Mouse (Mus musculus) right cerebral cortex, postnatal 36 days (tissue): Measurements from ENCODE around the gene Actr1a.

ENCODE experiments used
- DNase-seq, 2 experiments: peaks; one replicate each; pipeline ENCODE4 v3.0.0; 2022; ENCODE audit warnings: low spot score in 2 of 2, mixed read lengths in 1 of 2

The Actr1a gene

GRCm38 (mm10) chr19:46395109-46396009 lies at the start of gene Actr1a:
Gene Actr1a (minus strand): TSS chr19:46395748.
- peak; percentile 95 to 97 for DNase-seq

GRCm38 (mm10) chr19:46444209-46444608 lies 48.7 kb upstream of the Actr1a start:
- peak; percentile 43 to 56 for DNase-seq

GRCm38 (mm10) chr19:46443509-46443908 lies 48.0 kb upstream of the Actr1a start:
- no peak for DNase-seq

GRCm38 (mm10) chr19:46435492-46435891 lies 39.9 kb upstream of the Actr1a start:
- no peak for DNase-seq

- DNase-seq: no peak
Observed at GRCm38 (mm10) chr19:46434591-46434990, 39.0 kb upstream of the Actr1a start.

GRCm38 (mm10) chr19:46434148-46434547 lies 38.6 kb upstream of the Actr1a start:
- DNase-seq: no peak

- no peak for DNase-seq
Observed at GRCm38 (mm10) chr19:46433712-46434111, 38.2 kb upstream of the Actr1a start.

- DNase-seq: no peak
Observed at GRCm38 (mm10) chr19:46429250-46429649, 33.7 kb upstream of the Actr1a start.

GRCm38 (mm10) chr19:46426488-46426887 lies 30.9 kb upstream of the Actr1a start:
- no peak for DNase-seq

GRCm38 (mm10) chr19:46425266-46425665 lies 29.7 kb upstream of the Actr1a start:
- no peak for DNase-seq

- no peak for DNase-seq
Observed at GRCm38 (mm10) chr19:46422384-46423338, 27.1 kb upstream of the Actr1a start.

GRCm38 (mm10) chr19:46420410-46420809 lies 24.9 kb upstream of the Actr1a start:
- no peak for DNase-seq

GRCm38 (mm10) chr19:46418051-46418450 lies 22.5 kb upstream of the Actr1a start:
- DNase-seq: no peak

- DNase-seq: no peak
Observed at GRCm38 (mm10) chr19:46416276-46416675, 20.7 kb upstream of the Actr1a start.

GRCm38 (mm10) chr19:46414486-46414885 lies 18.9 kb upstream of the Actr1a start:
- no peak for DNase-seq

GRCm38 (mm10) chr19:46413969-46414368 lies 18.4 kb upstream of the Actr1a start:
- no peak for DNase-seq

- DNase-seq: no peak
Observed at GRCm38 (mm10) chr19:46412056-46412805, 16.7 kb upstream of the Actr1a start.

- DNase-seq: no peak
Observed at GRCm38 (mm10) chr19:46409506-46409905, 14.0 kb upstream of the Actr1a start.

GRCm38 (mm10) chr19:46406592-46407386 lies 11.2 kb upstream of the Actr1a start:
- DNase-seq: no peak

GRCm38 (mm10) chr19:46404030-46404429 lies 8.5 kb upstream of the Actr1a start:
- DNase-seq: no peak

GRCm38 (mm10) chr19:46400558-46400957 lies 5.0 kb upstream of the Actr1a start:
- no peak for DNase-seq
